In the genomic region with DNA sequence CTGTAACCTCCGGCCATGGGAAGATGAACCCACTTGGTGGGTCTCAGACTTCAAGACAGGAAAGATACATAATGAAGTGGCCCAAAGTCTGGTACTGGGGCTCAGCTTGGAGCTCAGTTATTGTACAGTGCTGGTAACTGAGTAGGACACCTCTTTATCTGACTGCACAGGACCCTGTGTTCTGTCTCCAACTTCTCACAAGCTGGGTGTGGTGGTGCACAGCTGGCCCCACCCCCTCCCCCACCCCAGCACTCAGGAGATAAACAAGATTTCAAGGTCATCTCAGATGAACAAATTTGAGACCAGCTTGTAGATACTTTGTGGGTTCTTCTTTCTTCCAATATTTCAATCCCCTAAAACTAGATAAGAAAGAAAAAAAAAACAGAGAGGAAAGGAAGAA, we compare ENCODE assay signal across 26 mouse cellular contexts. TPM values are rescaled to one million over a fixed set of nuclear protein-coding genes. Genes with fewer than 3 reads are reported as not detected.
DNase-seq lines count a peak whose midpoint lies in the region; ATAC-seq and TF ChIP-seq lines count a peak whose summit lies in the region.
"Had no signal": no experiment of that assay in that cellular context is flagged by ENCODE, and none has a peak within 500 bp of the region (broad histone marks: within the 10 kb centered on the region; RNA-seq: fewer than 3 reads in every experiment).

No protein-coding gene starts in this region.

- TF ChIP-seq RAD21 in MEL (IDR thresholded peaks at IDR 0.05; ENCODE audit: low read depth, low read length): no peak

- H3K9ac ChIP-seq in ES-Bruce4 (ENCODE audit: low read depth, poor library complexity, severe bottlenecking) (no peak overlapping the region; the same call in 1 of the 2 replicates), MEL (ENCODE audit: control insufficient read depth, low read depth, low read length, poor library complexity, severe bottlenecking) (peak overlapping the region; percentile 26; the same call in 1 of the 2 replicates)
- H3K9ac ChIP-seq in liver, embryonic 16.5 days (ENCODE audit: low read depth, low read length): peak overlapping the region; percentile 0
- H3K9ac ChIP-seq: embryonic facial prominence, embryonic 13.5 days; hindbrain, embryonic 15.5 days; intestine, embryonic 15.5 days; neural tube, embryonic 15.5 days had no signal

- H3K79me2 ChIP-seq in MEL (ENCODE audit: control insufficient read depth, insufficient read depth, low read length, poor library complexity): peaks cover 19% of the 10 kb centered on the region

- H3K4me2 ChIP-seq in liver, embryonic 16.5 days (ENCODE audit: low read depth, low read length): peak overlapping the region; percentile 60
- H3K4me2 ChIP-seq: embryonic facial prominence, embryonic 13.5 days; hindbrain, embryonic 15.5 days; intestine, embryonic 15.5 days; neural tube, embryonic 15.5 days had no signal

- peak overlapping the region; percentile 62; the same call in 1 of the 2 replicates for H3K27ac ChIP-seq in ES-Bruce4 (ENCODE audit: insufficient read depth, low read length)
- H3K27ac ChIP-seq in MEL (ENCODE audit: control insufficient read depth, low read depth, low read length): peak overlapping the region; percentile 83
- peak overlapping the region; percentile 87 for H3K27ac ChIP-seq in liver, embryonic 16.5 days (ENCODE audit: low read length)
- H3K27ac ChIP-seq: embryonic facial prominence, embryonic 13.5 days; forebrain, embryonic 10.5 days; gastrocnemius, adult 2 months; heart, adult 2 months; hindbrain, embryonic 15.5 days; intestine, embryonic 15.5 days; left cerebral cortex, adult 2 months; neural tube, embryonic 15.5 days had no signal

- H3K4me1 ChIP-seq in ES-Bruce4 (ENCODE audit: control insufficient read depth, insufficient read depth, low read length) (peaks cover 3% of the 10 kb centered on the region), MEL (ENCODE audit: control insufficient read depth in 1 of 2, insufficient read depth in 2 of 2, low read length in 2 of 2) (peaks cover 11 to 28% of the 10 kb centered on the region in 2 experiments)
- H3K4me1 ChIP-seq in liver, embryonic 16.5 days (ENCODE audit: control insufficient read depth, low read depth, low read length): peaks cover 48% of the 10 kb centered on the region

- TF ChIP-seq CTCF in ES-Bruce4 (IDR thresholded peaks at IDR 0.05; ENCODE audit: low read depth, low read length): no peak
- TF ChIP-seq CTCF in MEL (IDR thresholded peaks at IDR 0.05 in 2 of 3, conservative IDR thresholded peaks at IDR 0.05 in 1 of 3; ENCODE audit: control insufficient read depth in 1 of 3, insufficient read depth in 1 of 3, low read depth in 2 of 3, low read length in 3 of 3, poor library complexity in 1 of 3, severe bottlenecking in 1 of 3): no peak

- peak; percentile 82 for DNase-seq in MEL (ENCODE audit: low read depth, low spot score)
- DNase-seq in right cerebral cortex, postnatal 25 days: no peak
- DNase-seq in kidney, postnatal 36 days: no peak
- DNase-seq: adrenal gland, adult 2 months; cerebellum, postnatal 14 days; gastrocnemius, adult 2 months; heart, adult 2 months; heart, postnatal 14 days; kidney, adult 9 months; kidney, postnatal 25 days; left cerebral cortex, postnatal 4 days; lung, postnatal 14 days; thymus, postnatal 25 days had no signal

- TF ChIP-seq POLR2A in ES-Bruce4 (IDR thresholded peaks at IDR 0.05; ENCODE audit: insufficient read depth, low read length) (no peak), MEL (IDR thresholded peaks at IDR 0.05; ENCODE audit: control insufficient read depth in 1 of 2, insufficient read depth in 1 of 2, low read depth in 1 of 2, low read length in 2 of 2, poor library complexity in 1 of 2) (no peak)

- WGBS in liver, embryonic 16.5 days (ENCODE audit: insufficient replicate concordance): 28% methylated on average over 1 of the region's 1 CpGs

- 0 out of 2 replicates have a peak, but pooled peaks have one; percentile 7 for TF ChIP-seq EP300 in ES-Bruce4 (IDR thresholded peaks at IDR 0.05; ENCODE audit: insufficient read depth, low read depth, low read length)
- TF ChIP-seq EP300 in MEL (IDR thresholded peaks at IDR 0.05; ENCODE audit: low read depth in 1 of 2, low read length in 2 of 2): peak; percentile 59 to 72; a peak in 3 of 4 replicates

- no peaks in the 10 kb centered on the region for H3K36me3 ChIP-seq in ES-Bruce4 (ENCODE audit: control insufficient read depth, insufficient read depth, low read length, poor library complexity, severe bottlenecking)
- peaks cover 0 to 26% of the 10 kb centered on the region in 2 experiments; a peak in 2 of 4 replicates for H3K36me3 ChIP-seq in MEL (ENCODE audit: control insufficient read depth in 1 of 2, insufficient read depth in 2 of 2, low read length in 2 of 2)
- no peaks in the 10 kb centered on the region for H3K36me3 ChIP-seq in liver, embryonic 16.5 days (ENCODE audit: control insufficient read depth, insufficient read depth)
- H3K36me3 ChIP-seq: embryonic facial prominence, embryonic 13.5 days; hindbrain, embryonic 15.5 days; intestine, embryonic 15.5 days; neural tube, embryonic 15.5 days had no signal

- H3K27me3 ChIP-seq in ES-Bruce4 (ENCODE audit: control insufficient read depth, insufficient read depth, low read length, poor library complexity, severe bottlenecking) (no peaks in the 10 kb centered on the region), MEL (ENCODE audit: control insufficient read depth in 1 of 2, insufficient read depth in 2 of 2, low read length in 2 of 2) (no peaks in the 10 kb centered on the region)
- H3K27me3 ChIP-seq in liver, embryonic 16.5 days (ENCODE audit: control insufficient read depth, insufficient read depth, low read depth, low read length): no peaks in the 10 kb centered on the region
- H3K27me3 ChIP-seq: intestine, embryonic 15.5 days; neural tube, embryonic 15.5 days had no signal

- ATAC-seq in erythroid progenitor cell, adult 5-6 weeks (replicated peaks; ENCODE audit: low FRiP score, poor library complexity, severe bottlenecking): peak; percentile 50
- peak; percentile 76 for ATAC-seq in liver, embryonic 16.5 days (ENCODE audit: low read depth)
- ATAC-seq in activated CD4-positive, CD25-positive, alpha-beta regulatory T cell, adult 4 months: no peak
- ATAC-seq: intestine, embryonic 15.5 days; midbrain, embryonic 16.5 days had no signal

- H3K9me3 ChIP-seq in ES-Bruce4 (replicated peaks; ENCODE audit: control insufficient read depth, insufficient read depth, low read length, poor library complexity, severe bottlenecking) (no peaks in the 10 kb centered on the region), MEL (replicated peaks; ENCODE audit: insufficient read depth, low read length) (no peaks in the 10 kb centered on the region)
- H3K9me3 ChIP-seq in liver, embryonic 16.5 days (replicated peaks; ENCODE audit: control insufficient read depth, low read length): peaks cover 2% of the 10 kb centered on the region; the same call in 1 of the 2 replicates
- H3K9me3 ChIP-seq: embryonic facial prominence, embryonic 13.5 days; forebrain, embryonic 10.5 days; hindbrain, embryonic 15.5 days; intestine, embryonic 15.5 days; neural tube, embryonic 15.5 days had no signal

- H3K4me3 ChIP-seq in ES-Bruce4 (ENCODE audit: low read depth, low read length) (no peak overlapping the region), MEL (ENCODE audit: control insufficient read depth in 1 of 2, insufficient read depth in 1 of 2, low read depth in 2 of 2, low read length in 2 of 2) (0 out of 4 replicates have a peak overlapping the region, but pooled peaks of 1 of the 2 experiments have one; percentile 11)
- peak overlapping the region; percentile 2 for H3K4me3 ChIP-seq in liver, embryonic 16.5 days (ENCODE audit: low read depth, low read length)
- H3K4me3 ChIP-seq: embryonic facial prominence, embryonic 13.5 days; forebrain, embryonic 10.5 days; gastrocnemius, adult 2 months; heart, adult 2 months; hindbrain, embryonic 15.5 days; intestine, embryonic 15.5 days; left cerebral cortex, adult 2 months; megakaryocyte, embryonic 14.5 days; neural tube, embryonic 15.5 days had no signal

RNA-seq across cellular contexts. Expression of a gene that starts 3.0 kb away (rescaled TPM):
- polyA plus RNA-seq in ES-Bruce4 (2011; ENCODE audit: insufficient read depth, insufficient read length, low read depth, missing spikeins) (46.3 and 50.1 TPM in 2 replicates), MEL (2012; ENCODE audit: insufficient read depth in 1 of 2, insufficient read length in 2 of 2, low read depth in 1 of 2, low replicate concordance in 2 of 2, missing spikeins in 1 of 2) (100 to 1,000 TPM in 1 of 2 experiments, 10 to 100 TPM in 1; 89.5 to 289 TPM)
- total RNA-seq in MEL (2012; rRNA removed): 55.4 and 56.3 TPM in 2 replicates
- total RNA-seq in erythroid progenitor cell, adult 5-6 weeks (2015; ENCODE audit: low replicate concordance): 18.4 and 20.2 TPM in 2 replicates
- total RNA-seq in erythroid progenitor cell, adult 5-6 weeks (2017; ENCODE audit: low replicate concordance): 32.5 and 43.9 TPM in 2 replicates
- 5.5 and 5.6 TPM in 2 replicates for polyA plus RNA-seq in liver, embryonic 16.5 days (2015; fragmentation: Nextera tagmentation; extraction: Ambion mirVana)
- polyA plus RNA-seq in activated CD4-positive, CD25-positive, alpha-beta regulatory T cell, adult 4 months (2017; shearing (Covaris generic)): 10 to 100 TPM; 12.1 to 15.3 TPM

RNA-seq across cellular contexts. Expression of a gene that starts 17.2 kb away (rescaled TPM):
- polyA plus RNA-seq in ES-Bruce4 (2011; ENCODE audit: insufficient read depth, insufficient read length, low read depth, missing spikeins) (1.4 and 2.0 TPM in 2 replicates), MEL (2012; ENCODE audit: insufficient read depth in 1 of 2, insufficient read length in 2 of 2, low read depth in 1 of 2, low replicate concordance in 2 of 2, missing spikeins in 1 of 2) (under 1 TPM in 1 of 2 experiments, not detected in 1; 0.54 TPM)
- total RNA-seq in MEL (2012; rRNA removed): not detected in 2 replicates
- total RNA-seq in erythroid progenitor cell, adult 5-6 weeks (2015; ENCODE audit: low replicate concordance): not detected in 2 replicates
- 0.39 TPM in 1 of 2 replicates, not detected in the other for total RNA-seq in erythroid progenitor cell, adult 5-6 weeks (2017; ENCODE audit: low replicate concordance)
- polyA plus RNA-seq in liver, embryonic 16.5 days (2015; fragmentation: Nextera tagmentation; extraction: Ambion mirVana): 1.3 and 1.6 TPM in 2 replicates
- polyA plus RNA-seq in activated CD4-positive, CD25-positive, alpha-beta regulatory T cell, adult 4 months (2017; shearing (Covaris generic)): under 1 TPM in 1 of 2 experiments, not detected in 1; 0.95 TPM
- total RNA-seq: liver, adult 2 months had no signal
- polyA plus RNA-seq: liver, adult 2 months had no signal

RNA-seq across cellular contexts. Expression of a gene that starts 26.5 kb away (rescaled TPM):
- polyA plus RNA-seq in ES-Bruce4 (2011; ENCODE audit: insufficient read depth, insufficient read length, low read depth, missing spikeins) (1.0 TPM in 1 of 2 replicates, not detected in the other), MEL (2012; ENCODE audit: insufficient read depth in 1 of 2, insufficient read length in 2 of 2, low read depth in 1 of 2, low replicate concordance in 2 of 2, missing spikeins in 1 of 2) (1 to 10 TPM in 1 of 2 experiments, not detected in 1; 1.9 TPM)
- 1.9 and 2.6 TPM in 2 replicates for total RNA-seq in MEL (2012; rRNA removed)
- total RNA-seq in erythroid progenitor cell, adult 5-6 weeks (2015; ENCODE audit: low replicate concordance): not detected in 2 replicates
- not detected in 2 replicates for total RNA-seq in erythroid progenitor cell, adult 5-6 weeks (2017; ENCODE audit: low replicate concordance)
- 0.18 and 0.34 TPM in 2 replicates for polyA plus RNA-seq in liver, embryonic 16.5 days (2015; fragmentation: Nextera tagmentation; extraction: Ambion mirVana)
- under 1 TPM in 1 of 2 experiments, not detected in 1; 0.79 TPM for polyA plus RNA-seq in activated CD4-positive, CD25-positive, alpha-beta regulatory T cell, adult 4 months (2017; shearing (Covaris generic))
- total RNA-seq: heart, adult 2 months; heart, postnatal 14 days; liver, adult 2 months had no signal
- polyA plus RNA-seq: liver, adult 2 months had no signal

RNA-seq across cellular contexts. Expression of a gene that starts 40.5 kb away (rescaled TPM):
- polyA plus RNA-seq in ES-Bruce4 (2011; ENCODE audit: insufficient read depth, insufficient read length, low read depth, missing spikeins): 3.4 and 3.8 TPM in 2 replicates
- total RNA-seq in MEL (2012; rRNA removed): 3.4 and 5.0 TPM in 2 replicates
- 1 to 10 TPM in 1 of 2 experiments, not detected in 1; 7.7 TPM for polyA plus RNA-seq in MEL (2012; ENCODE audit: insufficient read depth in 1 of 2, insufficient read length in 2 of 2, low read depth in 1 of 2, low replicate concordance in 2 of 2, missing spikeins in 1 of 2)
- total RNA-seq in erythroid progenitor cell, adult 5-6 weeks (2015; ENCODE audit: low replicate concordance): not detected in 2 replicates
- total RNA-seq in erythroid progenitor cell, adult 5-6 weeks (2017; ENCODE audit: low replicate concordance): not detected in 2 replicates
- polyA plus RNA-seq in liver, embryonic 16.5 days (2015; fragmentation: Nextera tagmentation; extraction: Ambion mirVana): 0.05 and 0.24 TPM in 2 replicates
- not detected for polyA plus RNA-seq in activated CD4-positive, CD25-positive, alpha-beta regulatory T cell, adult 4 months (2017; shearing (Covaris generic))
- total RNA-seq: liver, adult 2 months had no signal

RNA-seq across cellular contexts. Expression of a gene that starts 53.8 kb away (rescaled TPM):
- polyA plus RNA-seq in ES-Bruce4 (2011; ENCODE audit: insufficient read depth, insufficient read length, low read depth, missing spikeins): 115 and 117 TPM in 2 replicates
- total RNA-seq in MEL (2012; rRNA removed): 132 and 134 TPM in 2 replicates
- 100 to 1,000 TPM in 1 of 2 experiments, not detected in 1; 232 TPM for polyA plus RNA-seq in MEL (2012; ENCODE audit: insufficient read depth in 1 of 2, insufficient read length in 2 of 2, low read depth in 1 of 2, low replicate concordance in 2 of 2, missing spikeins in 1 of 2)
- total RNA-seq in erythroid progenitor cell, adult 5-6 weeks (2015; ENCODE audit: low replicate concordance): 78.6 and 122 TPM in 2 replicates
- total RNA-seq in erythroid progenitor cell, adult 5-6 weeks (2017; ENCODE audit: low replicate concordance): 16.7 and 51.7 TPM in 2 replicates
- 195 and 209 TPM in 2 replicates for polyA plus RNA-seq in liver, embryonic 16.5 days (2015; fragmentation: Nextera tagmentation; extraction: Ambion mirVana)
- polyA plus RNA-seq in activated CD4-positive, CD25-positive, alpha-beta regulatory T cell, adult 4 months (2017; shearing (Covaris generic)): 100 to 1,000 TPM; 312 to 332 TPM
